Mouse (Mus musculus): Measurements from ENCODE around the gene Arvcf. TPM values are rescaled to one million over a fixed set of nuclear protein-coding genes. Genes with fewer than 3 reads are reported as not detected.

Gene Arvcf
- polyA plus RNA-seq, 1 experiment = 1.8 TPM

- TF ChIP-seq CTCF (IDR thresholded peaks at IDR 0.05; ENCODE audit: low read depth, low read length) (no peak), POLR2A (IDR thresholded peaks at IDR 0.05; ENCODE audit: borderline replicate concordance, low read depth, low read length) (no peak)
- Histone ChIP-seq H3K4me3 (ENCODE audit: insufficient read depth, low read length) (no peak overlapping the region), H3K4me1 (ENCODE audit: control insufficient read depth, insufficient read depth, low read length) (peaks cover 7% of the 10 kb centered on the region)
These were observed 52.7 kb downstream of the Arvcf start for GRCm38 (mm10) chr16:18400472-18401216.

DNA sequence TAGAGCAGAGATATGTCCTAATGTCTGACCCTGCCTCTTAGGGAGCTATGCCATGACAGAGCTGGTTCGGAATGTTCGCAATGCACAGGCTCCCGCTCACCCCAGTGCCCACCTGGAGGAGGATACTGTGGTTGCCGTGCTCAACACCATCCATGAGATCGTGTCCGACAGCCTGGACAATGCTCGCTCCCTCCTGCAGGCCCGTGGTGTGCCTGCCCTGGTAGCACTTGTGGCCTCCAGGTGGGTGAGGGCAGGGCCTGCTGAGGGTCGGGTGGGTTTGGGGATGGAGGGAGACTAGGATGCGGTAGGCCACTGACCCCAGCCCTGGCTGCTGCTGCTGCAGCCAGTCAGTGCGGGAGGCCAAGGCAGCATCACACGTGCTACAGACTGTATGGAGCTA is 55.3 kb downstream of the Arvcf start:
- H3K27ac ChIP-seq (ENCODE audit: insufficient read depth, low read depth, low read length) = no peak overlapping the region
- H3K4me3 ChIP-seq (ENCODE audit: insufficient read depth, low read length) = no peak overlapping the region
- peaks cover 6% of the 10 kb centered on the region for H3K4me1 ChIP-seq (ENCODE audit: control insufficient read depth, insufficient read depth, low read length)
- no peak for TF ChIP-seq CTCF (IDR thresholded peaks at IDR 0.05; ENCODE audit: low read depth, low read length)
- TF ChIP-seq POLR2A (IDR thresholded peaks at IDR 0.05; ENCODE audit: borderline replicate concordance, low read depth, low read length) = no peak

More at GRCm38 (mm10) chr16:18400472-18401216, 52.7 kb downstream of the Arvcf start:
- H3K27ac ChIP-seq (ENCODE audit: insufficient read depth, low read depth, low read length) = no peak overlapping the region

- Histone ChIP-seq H3K27ac (ENCODE audit: insufficient read depth, low read depth, low read length) (no peak overlapping the region), H3K4me3 (ENCODE audit: insufficient read depth, low read length) (no peak overlapping the region), H3K4me1 (ENCODE audit: control insufficient read depth, insufficient read depth, low read length) (peaks cover 12% of the 10 kb centered on the region)
- TF ChIP-seq CTCF (IDR thresholded peaks at IDR 0.05; ENCODE audit: low read depth, low read length) (no peak), POLR2A (IDR thresholded peaks at IDR 0.05; ENCODE audit: borderline replicate concordance, low read depth, low read length) (no peak)
These were observed 57.3 kb downstream of the Arvcf start for GRCm38 (mm10) chr16:18405091-18405854.

DNA sequence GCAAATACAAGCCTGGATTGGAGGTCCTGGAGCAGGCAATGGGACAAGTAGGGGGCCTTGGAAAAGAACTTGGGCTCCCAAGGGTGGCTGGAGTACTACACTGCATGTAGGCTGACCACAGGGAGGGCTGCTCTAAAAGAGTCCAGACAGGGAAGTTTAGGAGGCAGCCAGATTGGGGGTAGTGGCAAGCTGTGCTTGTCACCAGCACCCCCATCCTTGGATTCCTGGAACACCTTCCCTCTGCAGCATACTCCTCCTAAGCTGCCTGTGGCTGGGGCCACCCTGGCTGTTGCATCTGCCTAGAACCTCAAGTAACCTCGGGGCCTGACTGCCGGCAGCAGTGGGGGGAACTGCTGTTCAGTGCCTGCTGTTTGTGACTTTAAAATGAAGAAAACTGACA is 57.9 kb downstream of the Arvcf start:
- TF ChIP-seq CTCF (IDR thresholded peaks at IDR 0.05; ENCODE audit: low read depth, low read length) = no peak
- no peak for TF ChIP-seq POLR2A (IDR thresholded peaks at IDR 0.05; ENCODE audit: borderline replicate concordance, low read depth, low read length)
- H3K4me1 ChIP-seq (ENCODE audit: control insufficient read depth, insufficient read depth, low read length) = peaks cover 18% of the 10 kb centered on the region
- no peak overlapping the region for H3K4me3 ChIP-seq (ENCODE audit: insufficient read depth, low read length)
- no peak overlapping the region for H3K27ac ChIP-seq (ENCODE audit: insufficient read depth, low read depth, low read length)

DNA sequence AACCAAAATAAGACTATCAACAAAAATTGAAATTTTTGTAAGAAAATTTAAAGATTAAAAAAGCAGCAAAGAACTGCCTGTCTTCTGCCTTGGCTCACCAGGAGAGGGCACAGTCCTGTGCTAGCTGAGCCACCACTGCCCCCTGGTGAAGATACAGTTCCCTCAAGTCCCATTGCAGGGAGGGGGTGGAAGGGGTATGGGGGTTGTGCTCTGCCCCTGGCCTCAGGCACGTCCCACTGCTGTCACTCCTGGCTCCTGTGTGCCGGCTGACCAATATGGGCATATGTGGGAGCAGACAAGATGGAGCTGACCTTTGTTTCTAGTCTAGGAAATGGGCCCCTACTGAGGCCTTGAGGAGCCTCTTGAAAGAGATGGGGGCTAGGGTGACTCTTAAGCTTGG is 58.3 kb downstream of the Arvcf start:
- no peak overlapping the region for H3K4me3 ChIP-seq (ENCODE audit: insufficient read depth, low read length)
- TF ChIP-seq POLR2A (IDR thresholded peaks at IDR 0.05; ENCODE audit: borderline replicate concordance, low read depth, low read length) (no peak), CTCF (IDR thresholded peaks at IDR 0.05; ENCODE audit: low read depth, low read length) (peak; percentile 62)
- no peak overlapping the region for H3K27ac ChIP-seq (ENCODE audit: insufficient read depth, low read depth, low read length)
- H3K4me1 ChIP-seq (ENCODE audit: control insufficient read depth, insufficient read depth, low read length) = peaks cover 23% of the 10 kb centered on the region

DNA sequence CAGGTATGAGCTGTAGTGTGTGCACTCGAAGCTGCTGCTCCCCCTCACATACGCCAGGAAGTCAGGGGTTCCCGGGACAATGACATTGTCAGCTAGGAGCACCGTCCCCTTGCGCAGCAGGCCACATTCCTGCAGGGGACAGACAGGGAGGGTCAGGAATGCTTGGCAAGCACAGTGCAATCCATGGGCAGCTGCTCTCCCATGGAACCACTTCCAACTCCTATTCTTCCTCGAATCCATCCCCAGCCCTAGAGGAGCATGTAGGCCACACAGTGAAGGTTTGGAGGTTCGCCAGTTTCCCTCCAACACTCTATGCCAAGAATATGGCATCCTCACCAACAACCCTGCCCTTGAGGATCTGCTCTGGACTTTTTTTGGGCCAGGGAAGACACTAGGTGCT is 59.9 kb downstream of the Arvcf start:
- H3K27ac ChIP-seq (ENCODE audit: insufficient read depth, low read depth, low read length) = no peak overlapping the region
- TF ChIP-seq POLR2A (IDR thresholded peaks at IDR 0.05; ENCODE audit: borderline replicate concordance, low read depth, low read length) (no peak), CTCF (IDR thresholded peaks at IDR 0.05; ENCODE audit: low read depth, low read length) (no peak)
- peaks cover 33% of the 10 kb centered on the region for H3K4me1 ChIP-seq (ENCODE audit: control insufficient read depth, insufficient read depth, low read length)
- H3K4me3 ChIP-seq (ENCODE audit: insufficient read depth, low read length) = no peak overlapping the region

GRCm38 (mm10) chr16:18409776-18410175 is 61.8 kb downstream of the Arvcf start:
- no peak for TF ChIP-seq CTCF (IDR thresholded peaks at IDR 0.05; ENCODE audit: low read depth, low read length)
- no peak for TF ChIP-seq POLR2A (IDR thresholded peaks at IDR 0.05; ENCODE audit: borderline replicate concordance, low read depth, low read length)
- H3K4me1 ChIP-seq (ENCODE audit: control insufficient read depth, insufficient read depth, low read length) = peaks cover 46% of the 10 kb centered on the region
- no peak overlapping the region for H3K4me3 ChIP-seq (ENCODE audit: insufficient read depth, low read length)
- H3K27ac ChIP-seq (ENCODE audit: insufficient read depth, low read depth, low read length) = no peak overlapping the region

- Histone ChIP-seq H3K4me1 (ENCODE audit: control insufficient read depth, insufficient read depth, low read length) (peaks cover 48% of the 10 kb centered on the region), H3K27ac (ENCODE audit: insufficient read depth, low read depth, low read length) (peak overlapping the region; percentile 98; the same call in 1 of the 2 replicates), H3K4me3 (ENCODE audit: insufficient read depth, low read length) (peak overlapping the region; percentile 57; the same call in 1 of the 2 replicates)
- TF ChIP-seq CTCF (IDR thresholded peaks at IDR 0.05; ENCODE audit: low read depth, low read length) = no peak
- TF ChIP-seq POLR2A (IDR thresholded peaks at IDR 0.05; ENCODE audit: borderline replicate concordance, low read depth, low read length) = no peak
These were observed 62.4 kb downstream of the Arvcf start for GRCm38 (mm10) chr16:18410418-18410817.

DNA sequence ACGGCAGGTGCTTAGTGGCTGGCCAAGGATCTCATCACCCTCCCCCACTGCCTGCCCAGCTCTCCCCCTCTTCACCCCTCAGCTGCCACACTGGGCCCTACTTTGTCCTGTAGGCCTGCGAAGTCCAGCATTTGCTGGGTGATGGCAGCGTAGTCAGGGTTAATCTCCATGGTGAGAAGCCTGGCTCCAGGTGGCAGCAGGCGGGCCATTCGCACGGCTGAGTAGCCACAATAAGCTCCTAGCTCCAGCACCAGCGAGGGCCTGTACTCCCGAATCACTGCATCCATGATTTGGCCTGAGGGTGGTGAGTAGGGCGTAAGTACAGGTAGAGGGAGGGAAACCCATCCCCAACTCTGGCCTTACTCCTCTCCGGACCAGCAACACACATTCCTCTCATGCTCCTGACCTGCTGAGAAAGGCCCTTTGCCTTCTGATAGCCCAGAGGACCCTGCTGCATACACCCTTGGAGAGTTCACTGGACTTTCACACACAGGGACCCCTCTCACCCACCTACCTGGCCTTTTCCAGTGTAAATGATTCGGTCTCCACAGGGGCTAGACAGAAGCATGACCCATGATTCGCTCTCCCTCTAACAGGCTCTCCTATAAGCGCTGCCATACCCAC is 63.2 kb downstream of the Arvcf start:
- H3K4me3 ChIP-seq (ENCODE audit: insufficient read depth, low read length) = peak overlapping the region; percentile 57
- peak overlapping the region; percentile 98 for H3K27ac ChIP-seq (ENCODE audit: insufficient read depth, low read depth, low read length)
- TF ChIP-seq CTCF (IDR thresholded peaks at IDR 0.05; ENCODE audit: low read depth, low read length) (no peak), POLR2A (IDR thresholded peaks at IDR 0.05; ENCODE audit: borderline replicate concordance, low read depth, low read length) (no peak)
- H3K4me1 ChIP-seq (ENCODE audit: control insufficient read depth, insufficient read depth, low read length) = peaks cover 49% of the 10 kb centered on the region
